ENCODE assay signal across 8 mouse cellular contexts in genomic region chr11:68199801-68200423, GRCm38 (mm10).
DNase-seq lines count a peak whose midpoint lies in the region; ATAC-seq and TF ChIP-seq lines count a peak whose summit lies in the region.
"Had no signal": no experiment of that assay in that cellular context is flagged by ENCODE, and none has a peak within 500 bp of the region (broad histone marks: within the 10 kb centered on the region; RNA-seq: fewer than 3 reads in every experiment).

No protein-coding gene starts in this region.

- peaks cover 32 to 94% of the 10 kb centered on the region in 2 experiments for H3K4me1 ChIP-seq in CH12.LX (ENCODE audit: control insufficient read depth in 1 of 2, insufficient read depth in 2 of 2)
- H3K4me1 ChIP-seq in brown adipose tissue, adult 24 weeks (ENCODE audit: control insufficient read depth, insufficient read depth, insufficient read length, low read length): peaks cover 34% of the 10 kb centered on the region
- peaks cover 66% of the 10 kb centered on the region for H3K4me1 ChIP-seq in forebrain, embryonic 10.5 days

- H3K36me3 ChIP-seq in CH12.LX (replicated peaks in 1 of 2; ENCODE audit: control insufficient read depth in 1 of 2, insufficient read depth in 1 of 2, low read length in 1 of 2): peaks cover 0 to 21% of the 10 kb centered on the region in 2 experiments
- H3K36me3 ChIP-seq in forebrain, embryonic 10.5 days (replicated peaks): no peaks in the 10 kb centered on the region

- H3K4me2 ChIP-seq in CH12.LX (ENCODE audit: insufficient read depth, low read depth, poor library complexity, severe bottlenecking): no peak overlapping the region

- H3K4me3 ChIP-seq in CH12.LX (replicated peaks in 1 of 3; ENCODE audit: low read depth in 2 of 3, low read length in 2 of 3, poor library complexity in 1 of 3): no peak overlapping the region
- no peak overlapping the region for H3K4me3 ChIP-seq in brown adipose tissue, adult 24 weeks (ENCODE audit: insufficient read depth, low read depth, low read length)
- H3K4me3 ChIP-seq in forebrain, embryonic 10.5 days: no peak overlapping the region

- ATAC-seq in monocyte, adult 5-6 weeks (replicated peaks; ENCODE audit: insufficient number of reproducible peaks, low FRiP score, low TSS enrichment, poor library complexity, severe bottlenecking): no peak

- WGBS in forebrain, embryonic 10.5 days: 53% methylated on average over 10 of the region's 10 CpGs

- no peak; the same call in none of the 2 replicates for TF ChIP-seq RAD21 in CH12.LX (IDR thresholded peaks at IDR 0.05; ENCODE audit: low read depth, low read length)

- TF ChIP-seq EP300 in CH12.LX (IDR thresholded peaks at IDR 0.05; ENCODE audit: low read length): peak; percentile 97

- TF ChIP-seq CTCF in CH12.LX (conservative IDR thresholded peaks at IDR 0.05 in 1 of 2, IDR thresholded peaks at IDR 0.05 in 1 of 2; ENCODE audit: low read depth in 2 of 2, low read length in 2 of 2): no peak

- no peak overlapping the region for H3K9ac ChIP-seq in CH12.LX (ENCODE audit: insufficient read depth, low read depth)
- H3K9ac ChIP-seq: liver, embryonic 14.5 days had no signal

- no peak for TF ChIP-seq POLR2A in CH12.LX (IDR thresholded peaks at IDR 0.05; ENCODE audit: low read depth, low read length)

- no peaks in the 10 kb centered on the region for H3K79me2 ChIP-seq in CH12.LX (replicated peaks; ENCODE audit: control insufficient read depth, extremely low read depth, insufficient read depth, poor library complexity, severe bottlenecking)

- H3K9me3 ChIP-seq in CH12.LX (replicated peaks; ENCODE audit: low read length): no peaks in the 10 kb centered on the region
- H3K9me3 ChIP-seq in forebrain, embryonic 10.5 days: no peaks in the 10 kb centered on the region

- in situ Hi-C loops in CH12.LX (cut with MboI; ENCODE audit: low pct_ligation_motif_present, low pct_unique_long_range_greater_than_20kb, low sequenced_read_pairs): loop anchor here (5.0 kb wide), 1 partner anchor 183 kb away; no protein-coding TSS in a partner anchor

- peak; percentile 82 for DNase-seq in CH12.LX (ENCODE audit: extremely low read depth)
- DNase-seq in kidney, postnatal 25 days: peak; percentile 68 to 74
- peak; percentile 51 to 53 for DNase-seq in spleen, postnatal 36 days (ENCODE audit: low spot score in 2 of 2)
- no peak for DNase-seq in forebrain, embryonic 10.5 days (ENCODE audit: extremely low spot score, low spot score)
- no peak for DNase-seq in urinary bladder, postnatal 4 days (ENCODE audit: low spot score in 2 of 2)

- H3K27ac ChIP-seq in CH12.LX (ENCODE audit: insufficient read depth, low read depth): peak overlapping the region; percentile 15; the same call in 1 of the 2 replicates
- peak overlapping the region; percentile 41; the same call in 1 of the 2 replicates for H3K27ac ChIP-seq in brown adipose tissue, adult 24 weeks (replicated peaks; ENCODE audit: low read depth, low read length)
- no peak overlapping the region for H3K27ac ChIP-seq in forebrain, embryonic 10.5 days
- H3K27ac ChIP-seq: liver, embryonic 14.5 days had no signal

- dilution Hi-C loops in CH12.LX (cut with MboI; ENCODE audit: extremely low pct_ligation_motif_present, extremely low pct_unique_long_range_greater_than_20kb, low sequenced_read_pairs): no loop called here

- no peaks in the 10 kb centered on the region for H3K27me3 ChIP-seq in CH12.LX (replicated peaks)
- peaks cover 11% of the 10 kb centered on the region; the same call in 1 of the 2 replicates for H3K27me3 ChIP-seq in forebrain, embryonic 10.5 days (ENCODE audit: poor library complexity, severe bottlenecking)

TF ChIP-seq in CH12.LX, 34 proteins besides CTCF, POLR2A, EP300 and RAD21:
- TF ChIP-seq NELFE (IDR thresholded peaks at IDR 0.05; ENCODE audit: low read depth, low read length): no peak
- TF ChIP-seq ZC3H11A (IDR thresholded peaks at IDR 0.05; ENCODE audit: low read depth, low read length): no peak
- no peak for TF ChIP-seq MAFK (IDR thresholded peaks at IDR 0.05; ENCODE audit: insufficient replicate concordance, low read length)
- peak; percentile 77 for TF ChIP-seq MYC (IDR thresholded peaks at IDR 0.05; ENCODE audit: low read depth, low read length)
- TF ChIP-seq JUN (IDR thresholded peaks at IDR 0.05; ENCODE audit: insufficient read depth, low read depth, low read length): peak; percentile 41; the same call in 1 of the 2 replicates
- TF ChIP-seq TCF12 (IDR thresholded peaks at IDR 0.05; ENCODE audit: low read depth, low read length): peak; percentile 100
- peak; percentile 63; the same call in 1 of the 2 replicates for TF ChIP-seq UBTF (IDR thresholded peaks at IDR 0.05; ENCODE audit: low read depth, low read length)
- TF ChIP-seq MEF2A (IDR thresholded peaks at IDR 0.05; ENCODE audit: borderline replicate concordance, low read depth, low read length): 0 out of 2 replicates have a peak, but pooled peaks have one; percentile 36
- TF ChIP-seq ZKSCAN1 (IDR thresholded peaks at IDR 0.05; ENCODE audit: borderline replicate concordance, low read depth, low read length): no peak
- peak; percentile 70; the same call in 1 of the 2 replicates for TF ChIP-seq SIN3A (IDR thresholded peaks at IDR 0.05; ENCODE audit: low read length)
- TF ChIP-seq POLR2AphosphoS2 (IDR thresholded peaks at IDR 0.05; ENCODE audit: low read depth, low read length): no peak
- TF ChIP-seq CHD2 (IDR thresholded peaks at IDR 0.05; ENCODE audit: low read length): no peak; the same call in 1 of the 2 replicates
- peak; percentile 60; the same call in 1 of the 2 replicates for TF ChIP-seq ELF1 (IDR thresholded peaks at IDR 0.05; ENCODE audit: low read depth, low read length)
- TF ChIP-seq JUND (conservative IDR thresholded peaks at IDR 0.05; ENCODE audit: low read depth, low read length): 0 out of 2 replicates have a peak, but pooled peaks have one; percentile 49
- TF ChIP-seq CHD1 (IDR thresholded peaks at IDR 0.05; ENCODE audit: low read depth, low read length): peak; percentile 53; the same call in 1 of the 2 replicates
- peak; percentile 88 for TF ChIP-seq BHLHE40 (IDR thresholded peaks at IDR 0.05; ENCODE audit: low read depth, low read length)
- peak; percentile 91 for TF ChIP-seq IRF4 (IDR thresholded peaks at IDR 0.05; ENCODE audit: low read depth, low read length)
- no peak for TF ChIP-seq GABPA (IDR thresholded peaks at IDR 0.05; ENCODE audit: insufficient replicate concordance, low read depth, low read length)
- no peak for TF ChIP-seq E2F4 (IDR thresholded peaks at IDR 0.05; ENCODE audit: insufficient replicate concordance, low read depth, low read length)
- peak; percentile 80; the same call in 1 of the 2 replicates for TF ChIP-seq MAX (IDR thresholded peaks at IDR 0.05; ENCODE audit: low read length)
- no peak for TF ChIP-seq USF2 (conservative IDR thresholded peaks at IDR 0.05; ENCODE audit: low read depth, low read length)
- peak; percentile 17; the same call in 1 of the 2 replicates for TF ChIP-seq MAZ (IDR thresholded peaks at IDR 0.05; ENCODE audit: low read depth, low read length)
- no peak for TF ChIP-seq NRF1 (IDR thresholded peaks at IDR 0.05; ENCODE audit: low read depth, low read length)
- no peak for TF ChIP-seq PAX5 (IDR thresholded peaks at IDR 0.05; ENCODE audit: low read length)
- TF ChIP-seq HCFC1 (IDR thresholded peaks at IDR 0.05; ENCODE audit: low read depth, low read length): no peak
- peak; percentile 79 for TF ChIP-seq ETS1 (conservative IDR thresholded peaks at IDR 0.05; ENCODE audit: low read depth, low read length)
- no peak for TF ChIP-seq ZMIZ1 (IDR thresholded peaks at IDR 0.05; ENCODE audit: low read depth, low read length)
- TF ChIP-seq USF1 (IDR thresholded peaks at IDR 0.05; ENCODE audit: low read depth, low read length): no peak
- no peak for TF ChIP-seq ZNF384 (IDR thresholded peaks at IDR 0.05; ENCODE audit: low read depth, low read length)
- TF ChIP-seq RCOR1 (conservative IDR thresholded peaks at IDR 0.05; ENCODE audit: low read depth, low read length): peak; percentile 75; the same call in 1 of the 2 replicates
- TF ChIP-seq SMC3 (IDR thresholded peaks at IDR 0.05; ENCODE audit: low read depth, low read length): no peak
- TF ChIP-seq KAT2A (IDR thresholded peaks at IDR 0.05; ENCODE audit: insufficient replicate concordance, low read length): 0 out of 2 replicates have a peak, but pooled peaks have one; percentile 28
- TF ChIP-seq MXI1 (IDR thresholded peaks at IDR 0.05; ENCODE audit: low read depth, low read length): peak; percentile 63; the same call in 1 of the 2 replicates
- 0 out of 2 replicates have a peak, but pooled peaks have one; percentile 32 for TF ChIP-seq TBP (conservative IDR thresholded peaks at IDR 0.05; ENCODE audit: low read depth, low read length)

Comparison
In these comparisons a context has a peak if more than half of its experiments do, and no peak if none do; other contexts are left out.
1. DNase-seq: peak in CH12.LX (single experiment), kidney, postnatal 25 days (2 of 2) and spleen, postnatal 36 days (2 of 2); none in forebrain, embryonic 10.5 days (single experiment) and urinary bladder, postnatal 4 days (0 of 2).